Mouse (Mus musculus): ENCODE measurements at regions not wholly inside any gene's neighbourhood (a gene's known extent, or its start where the extent isn't known, plus 50 kb on each side); places are given as distances from the start of the nearest gene placed in this dataset.

GRCm38 (mm10) chr3:66550920-66551319, 254.3 kb upstream of the Veph1 start:
- no peak for ATAC-seq (ENCODE audit: low FRiP score)
- Histone ChIP-seq H3K4me2 (ENCODE audit: low read depth, low read length, poor library complexity, severe bottlenecking) (no peak overlapping the region), H3K4me1 (ENCODE audit: insufficient read depth, low read length) (no peaks in the 10 kb centered on the region), H3K36me3 (ENCODE audit: insufficient read depth, low read length) (no peaks in the 10 kb centered on the region), H3K27ac (ENCODE audit: low read depth, low read length) (no peak overlapping the region), H3K4me3 (ENCODE audit: low read depth, low read length) (no peak overlapping the region), H3K9ac (replicated peaks; ENCODE audit: low read length, poor library complexity, severe bottlenecking) (no peak overlapping the region), H3K27me3 (ENCODE audit: insufficient read depth, low read length) (no peaks in the 10 kb centered on the region), H3K9me3 (ENCODE audit: low read length) (no peaks in the 10 kb centered on the region)
- no peak for DNase-seq (ENCODE audit: low spot score)
- no peak for TF ChIP-seq CTCF (IDR thresholded peaks at IDR 0.05)

DNA sequence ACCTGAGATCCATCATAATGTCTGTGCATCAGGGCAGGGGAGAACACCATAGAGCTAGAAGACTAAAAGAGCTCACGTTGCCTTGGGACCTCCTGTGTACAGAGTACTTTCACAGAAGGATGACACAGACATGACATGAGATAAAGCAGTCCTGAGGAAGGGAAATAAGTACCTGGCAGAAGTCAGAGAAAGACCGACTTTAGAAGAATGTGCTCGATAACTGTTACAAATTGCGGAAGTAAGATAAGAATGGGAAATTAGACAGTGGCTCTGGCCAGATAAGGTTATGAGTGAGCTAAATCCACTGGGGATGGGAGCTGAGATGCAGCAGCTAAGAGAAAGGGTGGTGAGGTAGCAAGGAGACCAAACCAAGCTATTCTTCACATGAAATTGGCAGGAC, 249.9 kb upstream of the Veph1 start:
- DNase-seq (ENCODE audit: low spot score), result no peak
- Histone ChIP-seq H3K27me3 (ENCODE audit: insufficient read depth, low read length) (no peaks in the 10 kb centered on the region), H3K27ac (ENCODE audit: low read depth, low read length) (no peak overlapping the region), H3K4me3 (ENCODE audit: low read depth, low read length) (no peak overlapping the region), H3K4me2 (ENCODE audit: low read depth, low read length, poor library complexity, severe bottlenecking) (no peak overlapping the region), H3K4me1 (ENCODE audit: insufficient read depth, low read length) (no peaks in the 10 kb centered on the region), H3K9ac (replicated peaks; ENCODE audit: low read length, poor library complexity, severe bottlenecking) (no peak overlapping the region), H3K36me3 (ENCODE audit: insufficient read depth, low read length) (no peaks in the 10 kb centered on the region), H3K9me3 (ENCODE audit: low read length) (peaks cover 5% of the 10 kb centered on the region; the same call in 1 of the 2 replicates)
- no peak for TF ChIP-seq CTCF (IDR thresholded peaks at IDR 0.05)
- WGBS, result 84% methylated on average over 4 of the region's 4 CpGs
- no peak for ATAC-seq (ENCODE audit: low FRiP score)

DNA sequence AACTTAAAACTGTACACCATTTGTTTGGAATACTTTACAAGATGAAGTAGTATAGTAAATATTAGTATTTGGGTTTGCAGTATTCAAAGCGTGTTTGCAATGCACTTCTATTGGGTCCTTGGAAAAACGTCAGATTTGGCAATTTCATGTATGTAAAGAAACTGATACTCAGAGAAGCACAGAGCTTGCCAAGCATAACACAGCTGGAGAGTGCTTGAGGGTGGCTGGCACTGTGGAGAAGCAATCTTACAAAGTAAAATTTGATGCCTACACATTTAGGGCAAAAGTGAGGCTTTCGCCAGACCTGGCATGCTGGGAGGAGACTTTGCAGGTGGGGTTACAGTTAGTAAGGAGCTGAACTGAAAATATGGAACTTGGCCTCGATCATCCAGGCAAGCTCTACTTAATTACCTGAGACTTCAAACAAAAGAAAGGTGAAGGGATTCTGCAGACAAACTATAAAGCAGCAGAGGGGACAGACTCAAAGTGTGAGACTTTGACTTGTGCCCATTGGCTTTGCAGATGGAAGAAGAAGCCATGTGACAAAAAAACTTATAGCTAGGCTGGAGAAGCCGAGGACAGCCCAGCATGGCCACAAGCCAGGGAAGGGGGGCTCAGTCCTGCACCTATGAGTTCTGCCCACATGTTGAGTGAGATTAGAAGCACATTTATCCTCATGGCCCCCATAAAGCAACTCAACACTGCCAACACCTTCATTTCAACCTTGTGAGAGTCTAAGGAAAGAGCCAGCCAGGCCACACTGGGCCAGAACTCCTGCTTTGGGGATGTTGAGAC, 247.7 kb upstream of the Veph1 start:
- ATAC-seq (ENCODE audit: low FRiP score), result no peak
- Histone ChIP-seq H3K4me2 (ENCODE audit: low read depth, low read length, poor library complexity, severe bottlenecking) (no peak overlapping the region), H3K9ac (replicated peaks; ENCODE audit: low read length, poor library complexity, severe bottlenecking) (no peak overlapping the region), H3K4me1 (ENCODE audit: insufficient read depth, low read length) (no peaks in the 10 kb centered on the region), H3K9me3 (ENCODE audit: low read length) (peaks cover 5% of the 10 kb centered on the region; the same call in 1 of the 2 replicates), H3K27ac (ENCODE audit: low read depth, low read length) (no peak overlapping the region), H3K27me3 (ENCODE audit: insufficient read depth, low read length) (no peaks in the 10 kb centered on the region), H3K4me3 (ENCODE audit: low read depth, low read length) (no peak overlapping the region), H3K36me3 (ENCODE audit: insufficient read depth, low read length) (no peaks in the 10 kb centered on the region)
- TF ChIP-seq CTCF (IDR thresholded peaks at IDR 0.05), result no peak
- no peak for DNase-seq (ENCODE audit: low spot score)
- WGBS, result 86% methylated on average over 5 of the region's 5 CpGs

GRCm38 (mm10) chr3:66542865-66543264, 246.2 kb upstream of the Veph1 start:
- Histone ChIP-seq H3K9ac (replicated peaks; ENCODE audit: low read length, poor library complexity, severe bottlenecking) (no peak overlapping the region), H3K4me1 (ENCODE audit: insufficient read depth, low read length) (no peaks in the 10 kb centered on the region), H3K27me3 (ENCODE audit: insufficient read depth, low read length) (no peaks in the 10 kb centered on the region), H3K4me3 (ENCODE audit: low read depth, low read length) (no peak overlapping the region), H3K4me2 (ENCODE audit: low read depth, low read length, poor library complexity, severe bottlenecking) (no peak overlapping the region), H3K36me3 (ENCODE audit: insufficient read depth, low read length) (no peaks in the 10 kb centered on the region), H3K27ac (ENCODE audit: low read depth, low read length) (no peak overlapping the region), H3K9me3 (ENCODE audit: low read length) (peaks cover 5% of the 10 kb centered on the region; the same call in 1 of the 2 replicates)
- no peak for TF ChIP-seq CTCF (IDR thresholded peaks at IDR 0.05)
- DNase-seq (ENCODE audit: low spot score) (no peak), ATAC-seq (ENCODE audit: low FRiP score) (no peak)
- WGBS, result 88% methylated on average over 3 of the region's 3 CpGs

GRCm38 (mm10) chr3:66537913-66538312, 241.3 kb upstream of the Veph1 start:
- H3K4me3 ChIP-seq (ENCODE audit: low read depth, low read length), result no peak overlapping the region
- no peaks in the 10 kb centered on the region for H3K36me3 ChIP-seq (ENCODE audit: insufficient read depth, low read length)
- no peaks in the 10 kb centered on the region for H3K27me3 ChIP-seq (ENCODE audit: insufficient read depth, low read length)
- H3K9me3 ChIP-seq (ENCODE audit: low read length), result peaks cover 5% of the 10 kb centered on the region; the same call in 1 of the 2 replicates
- H3K9ac ChIP-seq (replicated peaks; ENCODE audit: low read length, poor library complexity, severe bottlenecking), result no peak overlapping the region
- no peak for TF ChIP-seq CTCF (IDR thresholded peaks at IDR 0.05)
- H3K4me1 ChIP-seq (ENCODE audit: insufficient read depth, low read length), result no peaks in the 10 kb centered on the region
- no peak overlapping the region for H3K4me2 ChIP-seq (ENCODE audit: low read depth, low read length, poor library complexity, severe bottlenecking)
- DNase-seq (ENCODE audit: low spot score) (no peak), ATAC-seq (ENCODE audit: low FRiP score) (peak; percentile 66; the same call in 1 of the 2 replicates)
- H3K27ac ChIP-seq (ENCODE audit: low read depth, low read length), result peak overlapping the region; percentile 39; the same call in 1 of the 2 replicates
- WGBS, result 28% methylated on average over 7 of the region's 7 CpGs

DNA sequence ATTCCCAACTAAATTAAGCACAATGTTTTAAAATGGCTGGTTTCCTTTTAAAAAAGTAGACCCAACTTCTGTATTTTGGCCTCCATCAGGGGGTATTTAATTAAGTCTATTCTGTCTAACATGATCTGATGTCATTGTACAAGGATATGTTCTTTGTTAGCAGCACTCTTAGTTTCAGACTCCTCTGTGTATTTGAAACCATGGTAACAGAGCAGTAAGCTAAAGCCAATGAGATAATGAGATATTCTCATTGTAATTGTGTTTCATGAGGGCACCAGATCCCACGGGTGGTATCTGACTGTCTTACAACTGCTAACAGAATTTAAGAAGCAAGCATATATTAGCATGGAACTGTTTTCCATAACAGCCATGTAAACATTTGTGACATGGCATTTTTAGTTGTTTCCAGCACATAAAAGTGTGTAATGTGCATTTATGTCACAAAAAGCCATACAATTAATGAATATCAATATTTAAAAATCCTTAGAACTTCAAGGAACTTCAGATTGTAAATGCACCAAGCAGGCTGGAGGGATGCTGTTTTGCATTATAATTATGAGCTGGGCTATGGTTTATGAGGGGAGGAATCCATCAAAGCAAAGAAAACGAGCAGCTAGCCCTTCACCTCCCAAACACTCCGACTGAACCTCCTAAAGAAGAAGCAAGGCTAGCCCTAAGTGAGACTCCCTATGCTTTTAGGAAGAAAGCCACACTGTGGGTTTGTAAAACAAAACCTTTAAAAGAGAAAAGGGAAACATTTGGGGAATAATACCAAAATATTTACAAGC, 240.7 kb upstream of the Veph1 start:
- 14% methylated on average over 3 of the region's 3 CpGs for WGBS
- DNase-seq (ENCODE audit: low spot score) (peak; percentile 74), ATAC-seq (ENCODE audit: low FRiP score) (peak; percentile 88)
- Histone ChIP-seq H3K27me3 (ENCODE audit: insufficient read depth, low read length) (no peaks in the 10 kb centered on the region), H3K36me3 (ENCODE audit: insufficient read depth, low read length) (no peaks in the 10 kb centered on the region), H3K9me3 (ENCODE audit: low read length) (peaks cover 5% of the 10 kb centered on the region; the same call in 1 of the 2 replicates), H3K4me1 (ENCODE audit: insufficient read depth, low read length) (no peaks in the 10 kb centered on the region), H3K4me2 (ENCODE audit: low read depth, low read length, poor library complexity, severe bottlenecking) (no peak overlapping the region), H3K27ac (ENCODE audit: low read depth, low read length) (peak overlapping the region; percentile 39), H3K9ac (replicated peaks; ENCODE audit: low read length, poor library complexity, severe bottlenecking) (no peak overlapping the region), H3K4me3 (ENCODE audit: low read depth, low read length) (no peak overlapping the region)
- no peak for TF ChIP-seq CTCF (IDR thresholded peaks at IDR 0.05)

Measured in midbrain, postnatal 0 days (tissue).